Mouse (Mus musculus) thymus, adult 18-20 months (tissue): Measurements from ENCODE around the gene Cdkl1.

Source experiments
- DNase-seq, 2 experiments: peaks; one replicate each; pipeline ENCODE4 v3.0.0; 2022; ENCODE audit warnings: mixed read lengths in 2 of 2

The Cdkl1 gene

GRCm38 (mm10) chr12:69744138-69744537 is 46.9 kb downstream of the Cdkl1 start:
- no peak for DNase-seq

DNA sequence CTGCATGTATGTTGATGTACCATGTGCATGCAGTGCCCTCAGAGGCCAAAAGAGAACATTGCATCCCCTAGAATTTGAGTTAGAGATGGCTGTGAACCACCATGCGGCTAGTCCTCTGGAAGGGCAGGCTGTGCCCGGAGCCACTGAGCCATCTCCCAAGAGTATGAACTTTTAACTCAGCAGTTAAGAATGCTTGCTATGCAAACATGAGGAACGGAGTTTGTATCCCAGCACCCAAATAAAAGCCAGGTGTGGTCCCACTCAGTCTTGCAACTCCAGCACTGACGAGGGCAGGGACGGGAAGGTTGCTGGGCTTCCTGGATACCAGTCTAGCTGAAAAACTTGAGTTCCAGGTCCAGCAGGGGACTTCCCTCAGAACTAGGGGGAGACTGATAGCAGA is 49.1 kb downstream of the Cdkl1 start:
- no peak for DNase-seq

GRCm38 (mm10) chr12:69733923-69734322 is 57.1 kb downstream of the Cdkl1 start:
- DNase-seq = no peak

DNA sequence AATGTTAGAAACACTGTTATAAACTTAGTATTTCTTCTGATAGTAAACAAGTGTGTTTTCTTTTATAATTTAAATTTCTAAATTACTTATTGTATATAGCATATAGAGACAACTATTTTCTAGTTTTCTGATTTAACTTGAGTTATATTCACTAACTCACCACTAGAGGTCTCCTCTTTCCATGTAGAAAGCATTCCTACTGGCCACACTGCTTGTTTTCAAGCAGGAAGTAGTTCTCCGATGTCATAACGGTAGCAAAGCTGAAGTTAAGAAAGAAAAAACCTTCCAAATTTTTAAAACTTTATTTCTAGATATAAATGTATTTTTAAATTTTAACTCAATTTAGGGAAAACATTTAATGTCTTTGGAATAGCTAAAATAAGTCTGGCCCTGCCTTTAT is 57.5 kb downstream of the Cdkl1 start:
- no peak for DNase-seq

GRCm38 (mm10) chr12:69732221-69732620 is 58.8 kb downstream of the Cdkl1 start:
- DNase-seq = no peak

- DNase-seq = no peak
Observed at GRCm38 (mm10) chr12:69730306-69730705, 60.8 kb downstream of the Cdkl1 start.

GRCm38 (mm10) chr12:69729246-69729645 is 61.8 kb downstream of the Cdkl1 start:
- no peak for DNase-seq

DNA sequence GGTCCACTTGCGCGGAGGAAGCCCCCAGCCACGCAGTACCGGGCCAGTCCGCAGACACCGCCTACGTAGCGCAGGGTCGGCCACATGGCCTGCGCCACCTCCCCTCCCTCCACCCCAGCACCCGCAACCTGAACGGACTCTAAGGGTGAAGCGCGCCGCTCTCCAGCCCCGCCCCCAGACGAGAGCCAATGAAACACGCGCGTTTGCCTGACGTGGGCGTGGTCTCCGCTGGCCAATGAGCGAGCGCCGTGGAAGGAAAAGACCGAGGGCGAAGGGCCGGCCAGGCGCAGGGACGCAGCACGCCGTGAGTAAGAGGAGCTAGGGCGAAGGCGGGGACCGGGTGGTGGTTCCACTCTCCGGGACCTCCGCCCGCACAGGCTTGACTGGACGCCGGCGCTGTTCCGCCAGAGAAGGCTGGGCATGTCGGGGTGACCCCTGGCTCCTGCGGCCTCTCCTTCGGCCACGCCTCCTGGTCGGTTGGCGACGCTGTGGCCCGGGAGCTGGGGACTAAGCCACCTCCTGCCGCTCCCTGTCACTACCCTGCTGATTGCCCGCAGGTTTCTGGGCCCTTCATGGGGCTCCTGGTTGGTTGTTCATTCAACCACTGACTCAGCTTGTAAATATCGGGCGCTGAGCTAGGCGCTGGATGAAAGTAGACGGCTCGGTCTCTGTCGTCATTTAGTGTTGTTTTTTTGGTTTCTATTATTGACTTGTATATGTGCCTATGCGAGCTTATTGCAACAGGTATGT is 66.2 kb downstream of the Cdkl1 start, which contains the start of the genes L2hgdh and Atp5s:
Gene L2hgdh (minus strand): TSS at position 163 of the 750 bp plus-strand sequence.
Gene Atp5s (plus strand): TSS at position 240 of the 750 bp plus-strand sequence.
- peak; percentile 91 to 92 for DNase-seq

DNA sequence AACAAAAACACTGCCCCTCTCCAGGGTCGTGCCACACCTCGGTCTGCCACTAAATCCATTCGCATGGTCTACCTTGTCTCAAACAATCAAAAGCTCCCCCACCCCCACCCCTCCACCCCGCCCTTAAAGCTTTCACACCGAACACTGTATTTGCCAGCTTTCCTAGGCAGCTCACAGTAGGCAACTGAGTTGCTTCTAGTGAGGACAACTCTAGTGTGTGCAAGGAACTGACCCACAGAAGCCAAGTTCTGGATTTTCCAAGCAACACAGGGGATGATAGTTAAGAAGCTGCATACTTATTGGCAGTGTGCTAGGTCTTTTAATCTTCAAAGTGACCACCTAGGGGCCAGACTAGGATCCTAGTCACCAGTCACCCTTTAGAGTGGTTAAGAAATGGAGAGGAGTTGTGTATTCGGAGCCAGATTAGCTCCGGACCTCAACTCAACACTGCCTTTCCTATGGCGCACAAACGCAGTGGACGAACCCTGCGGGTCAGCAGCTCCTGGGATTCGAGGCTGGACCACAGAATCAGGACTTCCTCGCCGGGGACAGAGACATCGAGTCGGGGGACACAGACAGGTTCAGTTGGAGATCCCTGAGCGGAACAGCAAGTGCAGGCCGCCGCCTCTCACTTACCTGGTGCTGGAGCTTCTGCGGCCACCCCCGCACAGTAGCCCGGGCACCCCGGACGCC is 66.9 kb downstream of the Cdkl1 start:
- no peak for DNase-seq

- no peak for DNase-seq
Observed at GRCm38 (mm10) chr12:69723376-69723775, 67.7 kb downstream of the Cdkl1 start.

- no peak for DNase-seq
Observed at GRCm38 (mm10) chr12:69722857-69723256, 68.2 kb downstream of the Cdkl1 start.

DNA sequence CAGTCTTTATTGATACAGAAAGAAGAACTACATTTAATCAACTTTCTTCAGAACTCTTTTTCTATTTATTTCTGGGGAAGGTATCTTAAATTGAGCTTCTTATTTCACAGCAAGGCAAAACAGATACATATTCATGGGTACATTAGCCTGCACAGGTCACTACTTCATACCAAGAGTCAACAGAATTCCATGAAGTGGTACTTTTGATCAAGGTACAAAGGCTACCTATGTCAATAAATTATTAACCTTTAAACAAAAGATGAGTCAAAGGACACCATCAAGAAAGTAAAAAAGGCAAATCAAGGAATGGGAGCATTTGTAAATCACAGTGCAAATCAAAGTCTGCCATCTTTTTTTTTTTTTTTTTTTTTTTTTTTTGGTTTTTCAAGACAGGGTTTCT is 77.4 kb downstream of the Cdkl1 start:
- DNase-seq = no peak

DNA sequence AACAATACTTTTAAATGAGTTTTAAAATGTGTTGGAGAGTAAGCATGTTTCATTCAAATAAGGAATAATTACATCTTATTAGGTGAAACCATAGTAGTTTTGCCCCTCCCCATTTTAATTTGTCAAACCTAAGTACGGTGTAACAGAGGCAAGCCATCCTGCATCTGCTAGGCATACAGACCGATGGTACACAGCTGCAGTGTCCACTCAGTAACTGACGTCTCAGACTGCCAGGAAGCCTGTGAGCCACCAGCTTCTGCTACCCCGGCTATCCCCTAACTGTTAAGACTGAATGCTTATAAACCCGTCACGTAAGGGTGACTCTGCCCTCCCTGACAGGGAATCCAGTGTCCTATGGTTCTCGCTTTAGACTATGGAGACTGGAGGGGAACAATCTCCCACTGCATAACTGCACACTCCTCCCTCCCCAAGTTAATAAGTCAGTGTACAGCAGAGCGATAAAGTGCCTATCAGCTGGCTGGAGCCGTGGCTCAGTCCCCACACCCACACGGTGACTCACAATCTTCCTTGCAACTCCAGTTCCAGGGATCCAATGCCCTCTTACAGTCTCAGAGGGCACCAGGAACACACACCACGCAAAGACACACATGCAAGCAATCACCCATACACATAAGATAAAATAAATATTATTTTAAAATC is 86.1 kb downstream of the Cdkl1 start:
- DNase-seq = no peak

DNA sequence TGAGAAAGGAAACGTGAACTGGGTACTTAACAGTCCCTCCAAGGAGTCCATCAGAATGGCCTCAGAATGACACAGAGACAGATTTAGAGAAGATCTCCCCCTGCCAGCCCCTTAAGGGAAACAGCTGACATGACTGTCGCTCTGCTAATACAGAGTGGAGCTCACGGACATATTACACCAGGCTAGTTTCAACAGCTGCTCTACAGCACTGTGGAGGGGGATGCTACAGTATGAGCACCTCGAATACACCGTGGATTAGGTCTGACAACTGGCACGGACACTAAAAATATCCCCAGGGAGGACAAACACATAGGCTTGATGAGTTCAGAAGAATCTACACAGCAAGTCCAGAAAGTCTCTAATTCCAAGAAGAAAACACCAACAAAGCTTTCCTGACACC is 92.7 kb downstream of the Cdkl1 start:
- no peak for DNase-seq
